Mouse (Mus musculus): ENCODE results near the gene Gm36176.
"Not testable (repeated sequence)": the region's sequence is repeated elsewhere in the genome, so short reads cannot be mapped to it uniquely, and the experiment has no call there.

Gm36176 gene

GRCm38 (mm10) chr10:77846503-77846902 is at the start of gene Gm36176:
Gene Gm36176 (plus strand): TSS chr10:77846803.
- DNase-seq (ENCODE audit: low read depth, low spot score) = no peak

GRCm38 (mm10) chr10:77797677-77798076 is 48.9 kb upstream of the Gm36176 start:
- DNase-seq (ENCODE audit: low read depth, low spot score) = no peak

GRCm38 (mm10) chr10:77798164-77798920 is 48.3 kb upstream of the Gm36176 start:
- DNase-seq (ENCODE audit: low read depth, low spot score) = not testable (repeated sequence)

DNA sequence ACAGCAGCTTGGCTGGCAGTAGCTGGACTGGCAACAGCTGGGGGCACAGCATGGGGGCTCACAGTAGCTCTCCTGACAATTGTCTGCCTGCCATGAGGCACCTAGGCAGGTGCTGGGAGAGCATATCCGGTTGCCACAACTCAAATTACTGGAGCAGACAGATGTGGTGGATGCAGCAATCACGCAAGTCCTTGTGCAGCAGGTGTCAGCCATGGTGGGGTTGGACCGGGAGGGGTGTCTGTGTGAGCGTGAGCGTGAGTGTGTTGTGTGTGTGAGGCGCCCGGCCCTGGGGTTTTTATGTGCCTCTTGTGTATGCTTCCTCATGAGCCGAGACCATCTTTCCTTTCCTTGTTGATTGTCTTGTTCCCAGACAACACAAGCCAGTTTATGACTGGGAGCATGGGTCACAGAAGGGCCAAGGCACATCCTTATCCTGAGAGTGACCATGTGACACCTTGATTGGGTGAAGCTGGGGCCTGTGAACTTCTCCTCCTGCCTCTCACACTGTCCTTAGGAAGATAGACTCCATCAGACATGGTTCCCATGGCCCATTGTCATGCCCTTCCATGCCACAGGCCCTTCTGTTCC is 47.6 kb upstream of the Gm36176 start, which contains the start of gene Gm19668:
Gm19668 (minus strand) TSS at position 213 of the 588 bp plus-strand sequence.
- peak; percentile 9 for DNase-seq (ENCODE audit: low read depth, low spot score)

GRCm38 (mm10) chr10:77804095-77804494 is 42.5 kb upstream of the Gm36176 start:
- DNase-seq (ENCODE audit: low read depth, low spot score) = no peak

DNA sequence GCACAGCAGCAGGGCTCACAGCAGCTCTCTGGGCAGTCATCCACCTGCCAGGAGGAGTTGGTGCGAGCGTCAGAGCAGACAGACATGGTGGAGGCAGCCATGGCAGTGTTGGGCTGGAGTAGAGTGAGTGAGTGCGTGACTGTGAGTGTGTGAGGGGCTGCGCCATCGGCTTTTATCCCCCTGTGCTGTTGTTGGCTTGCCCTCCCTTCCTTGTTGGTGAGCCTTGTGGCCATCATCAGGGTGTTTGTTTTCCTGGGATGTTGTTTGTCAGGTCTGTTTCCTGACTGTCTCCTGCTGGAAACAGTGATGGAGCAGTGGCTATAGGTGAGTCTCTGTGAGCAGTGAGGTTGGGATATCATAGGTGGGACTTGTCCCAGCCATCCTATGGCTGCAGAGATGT is 34.9 kb upstream of the Gm36176 start, which contains the start of gene Gm9507:
Gm9507 (minus strand) TSS at position 101 of the 400 bp plus-strand sequence.
- no peak for DNase-seq (ENCODE audit: low read depth, low spot score)

GRCm38 (mm10) chr10:77814382-77814781 is 32.2 kb upstream of the Gm36176 start, which contains the start of gene Gm2696:
Gene Gm2696 (plus strand): TSS chr10:77814682.
- DNase-seq (ENCODE audit: low read depth, low spot score) = no peak

GRCm38 (mm10) chr10:77815514-77815913 is 31.1 kb upstream of the Gm36176 start:
- DNase-seq (ENCODE audit: low read depth, low spot score) = peak; percentile 37

GRCm38 (mm10) chr10:77818523-77818922 is 28.1 kb upstream of the Gm36176 start:
- DNase-seq (ENCODE audit: low read depth, low spot score) = no peak

GRCm38 (mm10) chr10:77819203-77819602 is 27.4 kb upstream of the Gm36176 start:
- DNase-seq (ENCODE audit: low read depth, low spot score) = no peak

- DNase-seq (ENCODE audit: low read depth, low spot score) = no peak
Observed at GRCm38 (mm10) chr10:77826951-77827350, 19.7 kb upstream of the Gm36176 start, which contains the start of gene Krtap10-4. Gene Krtap10-4 (minus strand): TSS chr10:77827095.

DNA sequence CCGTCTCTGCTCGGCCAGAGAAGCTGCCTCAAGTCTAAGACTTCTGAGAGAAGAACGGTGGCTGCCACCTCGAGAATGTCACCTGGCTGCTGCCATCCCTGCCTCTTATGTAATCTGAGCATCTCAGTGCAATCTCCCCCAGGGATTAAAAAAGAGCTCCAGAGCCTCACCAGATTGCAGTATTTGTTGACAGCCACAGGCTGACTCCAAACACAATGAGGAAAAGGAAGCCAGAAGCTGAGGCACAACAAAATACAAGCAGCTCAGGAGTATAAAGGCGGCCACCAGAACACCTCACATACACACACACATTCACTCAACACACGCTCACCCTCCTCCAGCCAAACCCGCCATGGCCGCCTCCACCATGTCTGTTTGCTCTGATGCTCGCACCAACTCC is 11.0 kb upstream of the Gm36176 start, which contains the start of gene Krtap10-10:
Krtap10-10 (plus strand) TSS at position 301 of the 400 bp plus-strand sequence.
- DNase-seq (ENCODE audit: low read depth, low spot score) = no peak

GRCm38 (mm10) chr10:77839006-77839405 is 7.6 kb upstream of the Gm36176 start:
- DNase-seq (ENCODE audit: low read depth, low spot score) = no peak

GRCm38 (mm10) chr10:77846961-77847360 is 358 bp downstream of the Gm36176 start:
- DNase-seq (ENCODE audit: low read depth, low spot score) = no peak

- no peak for DNase-seq (ENCODE audit: low read depth, low spot score)
Observed at GRCm38 (mm10) chr10:77847538-77847937, 935 bp downstream of the Gm36176 start.

DNA sequence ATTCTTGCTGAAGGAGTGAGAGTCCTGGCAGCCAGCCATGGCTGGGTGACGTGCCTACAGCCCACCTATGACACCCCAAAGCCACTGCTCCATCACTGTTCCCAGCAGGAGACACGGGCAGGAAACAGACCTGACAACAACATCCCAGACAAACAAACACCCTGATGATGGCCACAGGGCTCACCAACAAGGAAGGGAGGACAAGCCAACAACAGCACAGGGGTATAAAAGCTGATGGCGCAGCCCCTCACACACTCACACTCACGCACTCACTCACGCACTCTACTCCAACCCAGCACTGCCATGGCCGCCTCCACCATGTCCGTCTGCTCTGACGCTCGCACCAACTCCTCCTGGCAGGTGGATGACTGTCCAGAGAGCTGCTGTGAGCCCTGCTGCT is 6.0 kb downstream of the Gm36176 start, which contains the start of gene Gm10318:
Gm10318 (plus strand) TSS at position 301 of the 400 bp plus-strand sequence.
- DNase-seq (ENCODE audit: low read depth, low spot score) = no peak

DNA sequence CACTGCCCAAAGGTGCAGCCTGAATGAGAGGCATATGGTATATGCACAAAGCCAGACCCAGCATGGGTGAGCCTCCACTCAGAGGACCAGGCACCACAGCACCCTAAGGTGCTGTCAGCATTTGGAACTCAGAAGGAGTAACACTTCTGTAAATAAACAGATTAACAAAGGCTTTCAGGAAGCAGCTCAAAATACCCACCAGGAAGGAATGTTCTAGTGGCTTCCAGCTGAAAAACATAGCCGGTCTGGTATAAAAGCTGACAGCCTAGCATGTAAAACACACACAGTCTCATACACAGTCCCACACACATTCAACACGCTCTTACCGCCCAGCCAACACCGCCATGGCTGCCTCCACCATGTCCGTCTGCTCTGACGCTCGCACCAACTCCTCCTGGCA is 15.1 kb downstream of the Gm36176 start, which contains the start of gene Gm3285:
Gm3285 (plus strand) TSS at position 301 of the 400 bp plus-strand sequence.
- DNase-seq (ENCODE audit: low read depth, low spot score) = no peak

GRCm38 (mm10) chr10:77864067-77864761 is 17.6 kb downstream of the Gm36176 start:
- peak; percentile 72 for DNase-seq (ENCODE audit: low read depth, low spot score)

- DNase-seq (ENCODE audit: low read depth, low spot score) = no peak
Observed at GRCm38 (mm10) chr10:77864762-77865143, 18.1 kb downstream of the Gm36176 start.

- peak; percentile 16 for DNase-seq (ENCODE audit: low read depth, low spot score)
Observed at GRCm38 (mm10) chr10:77867546-77867945, 20.9 kb downstream of the Gm36176 start.

GRCm38 (mm10) chr10:77869651-77870050 is 23.0 kb downstream of the Gm36176 start:
- no peak for DNase-seq (ENCODE audit: low read depth, low spot score)

- no peak for DNase-seq (ENCODE audit: low read depth, low spot score)
Observed at GRCm38 (mm10) chr10:77878985-77879384, 32.4 kb downstream of the Gm36176 start.

Measured in forelimb bud, embryonic 11.5 days (tissue).